Mouse (Mus musculus): Measurements from ENCODE around the gene Usf3.

Usf3 gene

DNA sequence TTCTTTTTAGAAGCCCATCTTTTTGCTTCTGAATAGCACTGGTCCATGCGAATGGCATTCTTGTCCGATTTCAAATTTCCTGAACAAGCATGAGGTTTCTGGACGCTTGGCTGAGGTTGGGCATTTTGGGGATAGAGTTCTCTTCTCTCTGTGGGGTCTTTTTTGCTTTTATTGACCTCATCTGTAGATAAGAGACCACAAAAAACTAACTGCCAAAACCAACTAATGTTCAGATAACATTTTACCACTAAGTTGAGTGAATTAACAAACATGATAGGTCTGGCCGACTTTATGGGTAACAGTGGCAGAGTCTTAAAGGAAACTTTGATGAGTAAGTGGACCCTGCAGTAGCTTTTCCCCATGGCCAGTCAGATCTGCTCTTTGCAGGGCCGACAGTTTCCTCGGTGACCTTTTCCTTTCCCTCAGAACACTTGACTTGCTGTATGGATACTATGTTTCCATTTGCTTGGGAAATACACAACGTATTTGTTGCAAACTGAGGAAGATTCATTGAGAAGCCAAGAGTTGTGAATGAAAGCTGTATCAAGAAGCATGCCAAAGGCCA, 1.0 kb downstream of the Usf3 start:
- DNase-seq (ENCODE audit: low spot score in 2 of 2) = no peak

DNA sequence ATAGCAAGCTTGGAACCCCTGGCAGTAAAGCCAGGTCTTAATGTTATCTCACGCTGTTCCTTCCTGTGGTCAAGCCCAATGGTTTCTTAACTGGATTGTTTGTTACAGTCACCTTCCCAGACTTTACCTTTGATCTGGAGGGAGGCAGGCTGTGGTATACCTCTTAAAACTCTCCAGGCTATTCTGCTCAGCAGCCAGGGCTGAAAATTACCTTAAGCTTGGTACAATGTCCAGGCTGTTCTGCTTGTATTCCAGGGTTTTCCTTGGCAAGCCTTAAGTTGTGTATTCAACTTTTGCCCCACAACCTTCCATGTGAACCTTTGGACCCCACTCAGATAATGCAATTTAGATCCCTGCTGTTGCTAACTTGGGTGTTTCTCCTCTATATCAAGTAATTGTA, 2.0 kb downstream of the Usf3 start:
- no peak for DNase-seq (ENCODE audit: low spot score in 2 of 2)

DNA sequence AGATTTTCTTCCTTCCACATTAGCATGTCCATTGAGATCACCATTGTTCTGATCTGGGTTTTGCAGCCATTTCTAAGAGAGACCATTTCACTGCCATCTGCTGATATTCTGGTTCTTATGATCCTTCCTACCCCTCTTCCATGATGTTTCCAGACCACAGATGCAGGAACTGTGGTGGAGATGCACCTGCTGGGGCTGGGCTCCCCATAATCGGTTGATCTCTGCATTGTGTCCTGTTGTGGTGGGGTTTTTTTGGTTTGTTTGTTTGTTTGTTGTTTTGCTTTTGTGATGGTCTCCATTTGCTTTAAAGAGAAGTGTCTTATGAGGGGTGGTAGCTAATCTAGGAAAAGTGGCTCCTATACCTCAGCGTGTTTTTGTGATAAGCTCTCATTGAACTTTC, 3.5 kb downstream of the Usf3 start:
- no peak for DNase-seq (ENCODE audit: low spot score in 2 of 2)

DNA sequence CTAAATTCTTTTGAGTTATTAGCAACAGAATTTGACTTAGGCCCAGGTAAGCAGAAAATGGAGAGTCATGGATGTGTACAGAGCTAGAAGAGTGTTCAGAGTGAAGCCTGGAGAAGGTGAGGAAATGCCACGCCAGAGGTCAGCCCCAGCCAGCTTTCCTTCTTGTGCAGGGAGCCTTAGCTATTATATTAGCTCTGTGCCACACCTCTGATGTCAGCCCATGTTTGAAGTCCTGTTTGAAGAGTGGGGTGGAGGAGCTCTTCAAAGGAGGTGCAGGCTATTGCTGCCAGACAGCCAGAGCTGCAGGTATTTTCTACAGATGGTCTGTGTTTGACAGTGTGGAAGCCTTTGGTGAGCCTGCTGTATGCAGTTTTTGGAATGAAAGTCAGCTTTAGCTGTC, 5.5 kb downstream of the Usf3 start:
- DNase-seq (ENCODE audit: low spot score in 2 of 2) = no peak

DNA sequence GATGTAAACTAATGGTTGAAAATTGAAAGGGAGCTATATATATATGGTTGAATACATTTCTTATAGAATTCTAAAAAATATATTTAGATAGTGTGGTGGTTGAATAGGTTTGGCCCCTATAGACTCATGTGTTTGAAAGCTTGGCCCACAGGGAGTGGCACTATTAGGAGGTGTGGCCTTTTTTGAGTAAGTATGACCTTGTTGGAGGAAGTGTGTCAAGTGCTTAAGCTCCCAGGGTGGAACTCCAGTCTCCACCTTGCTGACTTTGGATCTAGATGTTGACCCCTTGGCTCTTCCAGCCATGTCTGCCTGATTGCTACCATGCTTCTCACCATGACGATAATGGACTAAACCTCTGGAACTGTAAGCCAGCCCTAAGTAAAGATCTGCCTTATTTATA, 9.6 kb downstream of the Usf3 start:
- no peak for DNase-seq (ENCODE audit: low spot score in 2 of 2)

DNA sequence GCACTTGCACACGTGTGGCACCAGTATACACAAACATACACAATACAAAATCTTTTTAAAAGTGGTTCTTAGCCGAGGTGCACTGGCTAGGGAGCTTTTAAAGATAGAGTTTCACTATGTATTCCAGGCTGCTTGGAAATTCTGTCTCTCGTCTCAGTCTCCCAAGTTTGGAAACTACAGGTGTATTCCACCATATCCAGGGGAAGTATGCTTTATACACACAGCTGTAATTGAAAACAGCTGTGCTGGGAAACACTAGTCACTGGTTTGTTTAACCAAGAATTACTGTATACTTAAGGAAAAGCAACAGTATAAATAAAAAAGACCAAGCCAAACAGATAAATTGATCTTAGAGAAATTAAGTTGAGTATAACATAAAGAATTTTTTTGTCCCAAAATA, 11.7 kb downstream of the Usf3 start:
- DNase-seq (ENCODE audit: low spot score in 2 of 2) = no peak

DNA sequence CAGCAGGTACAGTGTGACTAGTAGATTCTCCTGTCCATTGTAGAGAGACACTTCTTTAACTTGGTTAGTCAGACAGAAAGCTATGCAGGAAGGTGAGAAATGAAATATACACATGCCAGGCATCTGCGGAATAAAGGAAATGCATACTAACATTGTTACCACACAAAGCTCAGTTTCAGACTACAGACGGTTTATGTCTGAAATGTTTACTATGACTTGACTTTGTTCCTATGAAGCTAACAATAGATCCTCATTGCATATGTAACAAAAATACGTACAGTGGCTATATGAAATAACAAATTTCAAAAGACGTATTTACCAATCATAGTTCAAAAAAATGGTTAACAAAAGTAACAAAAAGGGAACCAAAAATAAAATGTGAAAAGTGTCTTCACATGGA, 14.1 kb downstream of the Usf3 start:
- DNase-seq (ENCODE audit: low spot score in 2 of 2) = no peak

DNA sequence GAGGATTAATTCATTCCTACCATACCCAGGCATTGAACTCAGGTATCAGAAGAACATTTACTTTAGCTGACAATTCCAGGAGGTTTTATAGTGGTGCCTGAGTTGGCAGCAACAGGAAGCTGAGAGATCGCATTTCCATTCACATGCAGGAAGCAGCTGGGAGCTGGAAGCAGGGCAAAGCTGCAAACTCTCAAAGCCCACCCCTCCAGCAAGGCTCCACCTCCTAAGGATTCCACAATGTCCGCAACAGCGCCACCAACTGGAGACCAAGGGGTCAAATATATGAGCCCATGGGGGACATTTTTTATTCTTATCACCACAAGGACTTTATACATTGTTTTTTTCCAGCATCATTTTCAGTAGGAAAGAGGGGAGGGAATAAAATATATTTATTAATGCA, 15.7 kb downstream of the Usf3 start:
- DNase-seq (ENCODE audit: low spot score in 2 of 2) = no peak

DNA sequence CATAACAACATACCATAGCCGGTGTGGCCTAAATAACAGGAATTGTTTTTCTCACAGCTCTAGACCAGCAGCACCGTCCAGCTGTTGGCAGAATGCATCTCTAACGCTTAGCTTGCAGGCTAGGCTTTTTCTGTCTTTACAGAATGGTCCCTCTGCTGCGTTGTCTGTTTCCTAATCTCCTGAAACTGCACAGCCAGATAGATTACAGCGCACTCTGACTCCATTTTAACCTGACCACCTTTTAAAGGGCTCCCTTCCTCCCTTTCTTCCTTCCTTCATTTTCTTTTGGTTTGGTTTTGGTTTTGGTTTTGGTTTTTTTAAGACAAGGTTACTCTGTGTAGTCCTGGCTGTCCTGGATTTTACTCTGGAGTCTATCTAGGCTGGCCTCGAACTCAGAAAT, 17.0 kb downstream of the Usf3 start:
- no peak for DNase-seq (ENCODE audit: low spot score in 2 of 2)

DNA sequence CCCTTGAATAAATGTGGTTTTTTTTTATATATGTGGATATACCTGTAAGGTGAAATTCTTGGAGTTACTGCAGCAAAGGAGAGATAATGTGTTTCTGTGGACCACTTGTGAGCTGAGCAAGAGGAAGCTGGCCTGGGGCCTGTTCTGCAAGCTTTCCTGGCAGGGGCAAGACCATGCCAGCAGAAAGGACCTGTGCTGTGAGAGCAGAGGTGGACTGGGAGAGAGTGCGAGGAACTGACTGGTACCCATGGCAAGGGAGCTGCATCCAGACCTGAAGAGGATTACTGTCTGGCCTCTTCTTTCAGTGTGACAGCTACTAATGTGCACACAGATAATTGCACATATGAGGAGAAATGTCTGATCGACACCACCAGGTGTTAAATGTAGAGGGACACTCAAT, 17.9 kb downstream of the Usf3 start:
- DNase-seq (ENCODE audit: low spot score in 2 of 2) = no peak

DNA sequence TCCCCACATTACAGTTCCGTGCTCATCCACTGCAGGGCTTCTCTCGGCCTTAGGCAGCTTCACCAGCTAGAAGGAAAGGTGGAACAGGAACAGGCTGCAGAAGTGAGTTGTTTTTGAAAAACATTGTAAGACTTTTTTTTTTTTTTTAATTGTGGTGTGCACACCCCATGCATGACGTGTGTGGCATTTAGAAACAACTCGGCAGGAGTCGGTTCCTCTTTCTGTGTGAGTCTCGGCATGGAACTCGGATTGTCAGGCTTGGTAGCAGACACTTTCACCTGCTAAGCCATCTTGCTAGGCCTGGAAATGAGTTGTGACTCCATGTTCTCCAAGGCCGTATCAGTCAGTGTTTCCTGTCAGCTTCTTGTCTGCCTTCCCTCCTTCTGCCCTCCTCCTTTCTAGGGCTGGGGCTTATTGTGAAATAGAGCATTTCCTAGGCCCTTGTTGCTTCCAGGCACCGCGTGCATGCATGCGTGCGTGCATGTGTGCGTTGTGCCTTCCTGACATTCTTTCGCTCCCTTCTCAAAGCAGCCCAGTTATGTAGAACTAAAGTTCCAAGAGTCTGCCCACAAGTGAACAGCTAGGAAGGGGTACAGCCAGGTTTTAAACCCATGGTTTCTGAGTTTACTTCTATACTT, 26.1 kb downstream of the Usf3 start:
- DNase-seq (ENCODE audit: low spot score in 2 of 2) = no peak

DNA sequence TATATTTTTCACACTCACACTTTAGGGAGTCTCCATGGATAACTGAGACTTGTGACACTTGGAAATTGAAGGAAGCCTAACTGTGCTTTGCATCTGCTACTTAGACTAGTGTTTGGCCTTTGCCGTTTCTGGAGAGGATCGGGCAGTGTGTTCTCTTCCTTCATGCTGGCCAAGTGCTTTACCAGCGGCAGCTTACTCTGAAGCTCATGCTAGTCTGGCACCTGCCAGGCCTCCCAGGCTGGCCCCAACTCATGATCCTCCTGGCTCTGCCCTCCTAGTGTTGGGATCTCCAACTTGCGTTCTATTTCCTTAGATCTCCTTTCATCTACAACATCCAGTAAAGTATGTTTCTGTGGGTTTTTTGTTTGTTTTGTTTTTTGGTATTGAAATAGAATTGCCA, 27.1 kb downstream of the Usf3 start:
- DNase-seq (ENCODE audit: low spot score in 2 of 2) = no peak

DNA sequence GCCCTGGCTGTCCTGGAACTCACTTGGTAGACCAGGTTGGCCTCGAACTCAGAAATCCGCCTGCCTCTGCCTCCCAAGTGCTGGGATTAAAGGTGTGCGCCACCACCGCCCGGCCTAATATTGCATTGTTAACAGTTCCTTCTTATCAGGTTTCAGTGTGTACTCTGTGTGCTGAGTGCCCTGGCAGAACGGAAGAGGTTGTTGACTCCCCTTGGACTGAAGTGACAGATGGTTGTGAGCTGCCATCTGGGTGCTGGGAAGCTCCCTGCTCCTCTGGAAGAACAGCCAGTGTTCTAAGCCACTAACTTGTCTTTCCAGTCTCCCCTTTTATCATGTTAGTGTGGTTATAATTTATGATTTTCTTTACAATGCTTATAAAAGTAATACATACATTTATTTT, 31.3 kb downstream of the Usf3 start:
- DNase-seq (ENCODE audit: low spot score in 2 of 2) = no peak

DNA sequence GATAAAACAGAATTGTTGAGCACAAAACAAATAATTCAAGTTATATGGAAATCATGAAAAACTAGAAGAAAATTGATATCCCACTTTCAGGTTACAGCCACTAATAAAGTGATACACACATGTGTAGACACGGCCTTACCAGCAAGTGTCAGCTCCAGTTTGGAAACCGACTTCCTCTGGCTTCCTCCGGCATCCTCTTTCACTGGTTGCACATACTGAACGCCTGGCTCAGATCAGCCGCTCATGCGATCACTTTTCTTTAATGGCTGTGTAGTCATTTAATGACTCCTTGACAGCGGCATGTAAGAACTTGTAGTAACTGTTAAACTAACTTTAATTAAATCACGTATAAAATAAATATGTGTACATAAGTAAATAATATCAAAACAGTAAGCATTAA, 32.9 kb downstream of the Usf3 start:
- DNase-seq (ENCODE audit: low spot score in 2 of 2) = no peak

DNA sequence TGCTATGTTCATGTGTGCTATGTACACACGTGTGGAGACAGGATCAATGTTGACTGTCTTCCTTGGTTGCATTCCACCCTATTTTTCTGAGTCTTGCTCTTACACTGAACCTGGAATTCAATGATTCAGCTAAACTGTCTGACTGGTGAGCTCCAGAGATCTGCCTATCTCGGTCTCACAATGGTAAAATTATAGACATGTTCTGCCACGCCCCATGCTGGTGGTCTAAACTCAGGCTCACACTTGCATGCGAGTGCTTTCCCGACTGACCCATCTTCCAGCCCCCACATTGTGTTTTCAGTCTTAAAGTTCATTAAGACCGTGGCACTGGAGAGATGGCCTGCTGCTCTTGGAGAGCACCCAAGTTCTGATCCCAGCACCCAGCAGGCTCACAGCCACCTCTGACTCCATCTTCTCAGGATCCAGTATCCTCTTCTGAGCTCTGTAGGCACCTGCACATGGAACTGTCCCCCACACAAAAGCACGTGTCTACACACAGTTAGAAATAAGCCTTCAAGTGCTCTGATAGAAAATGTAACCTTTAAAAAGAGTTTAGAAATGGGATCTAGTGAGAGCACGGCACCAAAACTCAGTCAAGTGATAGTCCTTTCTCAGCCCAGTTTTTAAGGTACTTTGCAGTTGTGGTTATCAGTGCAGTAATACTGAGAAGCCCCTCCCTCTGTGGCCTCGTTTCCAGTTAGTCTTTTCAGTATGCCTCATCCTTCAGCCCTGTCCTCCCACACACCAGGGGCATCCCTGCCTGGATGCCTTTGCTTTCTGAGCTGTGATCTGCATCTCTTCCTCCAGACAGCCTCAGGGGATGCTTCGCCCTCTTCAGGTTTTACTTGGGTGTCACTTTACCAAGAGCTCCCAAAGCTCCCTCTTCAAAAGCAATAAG, 37.4 kb downstream of the Usf3 start:
- DNase-seq (ENCODE audit: low spot score in 2 of 2) = no peak

DNA sequence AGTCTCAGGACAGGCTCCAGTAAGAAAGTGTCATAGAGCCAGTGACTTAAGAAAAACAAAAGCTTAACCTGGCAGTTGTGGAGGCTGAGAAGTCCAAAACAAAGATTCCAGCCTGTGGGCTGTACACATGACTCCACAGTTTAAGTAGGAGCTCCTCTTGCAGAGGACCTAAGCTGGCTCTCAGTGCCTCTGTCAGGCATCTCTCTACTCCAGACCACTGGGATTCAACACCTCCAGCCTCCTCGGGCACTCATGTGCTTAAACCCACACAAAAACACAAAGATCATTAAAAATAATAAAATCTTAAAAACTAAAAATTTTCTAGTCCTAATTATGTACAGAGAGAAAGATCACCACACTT, 38.0 kb downstream of the Usf3 start:
- no peak for DNase-seq (ENCODE audit: low spot score in 2 of 2)

DNA sequence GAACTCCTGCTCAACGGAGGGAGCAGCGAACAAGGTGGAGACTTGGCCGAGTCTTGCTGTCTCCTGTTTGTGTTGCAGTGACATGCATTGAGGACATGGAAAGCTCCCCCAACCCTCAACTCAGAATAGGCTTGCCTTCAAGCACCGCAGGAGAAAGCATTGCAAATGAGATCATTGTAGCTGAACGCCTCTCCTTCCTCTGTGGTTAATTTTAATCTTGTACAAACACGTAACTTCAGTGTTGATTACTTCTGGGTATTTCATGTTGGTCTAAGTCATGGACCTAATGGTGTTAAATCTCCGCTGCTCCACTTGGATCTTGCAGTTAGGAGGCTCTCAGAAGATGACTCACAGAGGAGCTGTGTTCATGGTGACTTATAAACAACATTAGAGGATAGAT, 39.7 kb downstream of the Usf3 start:
- no peak for DNase-seq (ENCODE audit: low spot score in 2 of 2)

DNA sequence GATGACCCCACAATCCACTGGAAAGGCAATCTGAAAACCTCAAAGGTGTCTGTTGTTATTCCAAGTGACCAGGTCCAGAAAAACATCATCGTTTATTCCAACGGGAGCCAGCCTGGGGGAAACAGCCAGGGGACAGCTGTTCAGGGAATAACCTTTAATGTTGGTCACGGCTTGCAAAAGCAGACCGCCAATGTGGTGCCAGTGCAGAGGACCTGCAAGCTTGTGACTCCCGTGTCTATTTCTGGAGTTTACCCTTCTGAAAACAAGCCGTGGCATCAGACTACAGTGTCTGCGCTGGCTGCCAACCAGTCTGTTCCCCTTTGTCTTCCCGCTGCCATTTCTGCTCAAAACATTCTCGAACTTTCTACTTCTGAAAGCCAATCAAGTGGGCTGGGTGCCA, 42.5 kb downstream of the Usf3 start:
- no peak for DNase-seq (ENCODE audit: low spot score in 2 of 2)

DNA sequence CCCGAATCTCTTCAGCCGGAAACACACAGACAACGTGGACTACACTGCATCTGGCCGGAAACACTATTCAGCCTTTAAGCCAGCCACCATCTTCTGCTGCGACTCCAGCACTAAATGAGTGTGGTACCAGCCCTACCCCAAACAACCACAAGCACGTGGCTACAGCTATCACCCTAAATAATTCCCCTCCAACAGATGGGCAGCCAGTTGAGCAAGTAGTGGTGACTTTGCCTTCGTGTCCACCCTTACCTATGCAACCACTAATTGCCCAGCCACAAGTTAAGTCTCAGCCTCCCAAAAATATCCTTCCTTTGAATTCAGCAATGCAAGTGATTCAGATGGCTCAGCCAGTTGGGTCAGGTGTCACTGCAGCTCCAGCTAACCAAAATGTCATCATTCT, 43.4 kb downstream of the Usf3 start:
- DNase-seq (ENCODE audit: low spot score in 2 of 2) = no peak

DNA sequence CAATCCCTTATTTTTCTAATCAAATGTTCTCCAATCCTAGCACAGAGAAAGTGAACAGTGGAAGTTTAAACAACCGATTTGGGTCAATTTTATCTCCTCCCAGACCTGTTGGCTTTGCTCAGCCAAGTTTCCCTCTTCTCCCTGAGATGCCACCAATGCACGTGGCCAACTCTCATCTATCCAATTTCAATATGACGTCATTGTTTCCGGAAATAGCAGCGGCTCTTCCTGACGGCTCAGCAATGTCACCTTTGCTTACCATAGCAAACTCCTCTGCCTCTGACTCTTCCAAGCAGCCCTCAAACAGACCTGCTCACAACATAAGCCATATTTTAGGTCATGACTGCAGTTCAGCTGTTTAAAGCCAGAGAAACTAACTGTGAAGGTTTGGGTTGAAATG, 48.4 kb downstream of the Usf3 start:
- no peak for DNase-seq (ENCODE audit: low spot score in 2 of 2)

DNA sequence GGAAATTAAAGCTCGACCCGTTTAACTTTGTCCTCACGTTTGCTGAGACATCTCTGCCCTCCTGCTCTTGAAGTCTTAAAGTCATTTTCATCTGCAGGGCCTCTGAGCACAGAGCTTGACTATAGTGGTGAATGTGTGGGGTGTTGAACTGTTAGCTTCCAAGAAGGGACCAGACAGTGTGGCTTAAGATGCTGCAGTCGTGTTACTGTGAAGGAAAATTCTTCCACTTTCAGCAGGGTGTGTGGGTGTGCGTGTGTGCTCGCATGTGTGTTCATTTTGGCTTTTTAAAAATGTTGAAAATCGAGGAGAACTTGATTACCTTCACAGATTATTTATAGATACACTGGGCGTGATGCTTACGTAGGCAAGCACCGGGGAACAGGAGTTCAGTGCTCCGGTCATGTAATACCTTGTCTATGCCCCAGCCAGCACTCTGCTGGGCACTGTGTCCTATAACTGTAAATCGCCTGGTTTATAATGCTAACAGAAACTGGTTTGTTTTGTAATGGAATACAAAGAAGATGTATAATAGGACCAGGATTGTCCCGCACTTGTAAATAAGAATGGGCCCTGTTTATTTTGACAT, 53.8 kb downstream of the Usf3 start:
- DNase-seq (ENCODE audit: low spot score in 2 of 2) = no peak

DNA sequence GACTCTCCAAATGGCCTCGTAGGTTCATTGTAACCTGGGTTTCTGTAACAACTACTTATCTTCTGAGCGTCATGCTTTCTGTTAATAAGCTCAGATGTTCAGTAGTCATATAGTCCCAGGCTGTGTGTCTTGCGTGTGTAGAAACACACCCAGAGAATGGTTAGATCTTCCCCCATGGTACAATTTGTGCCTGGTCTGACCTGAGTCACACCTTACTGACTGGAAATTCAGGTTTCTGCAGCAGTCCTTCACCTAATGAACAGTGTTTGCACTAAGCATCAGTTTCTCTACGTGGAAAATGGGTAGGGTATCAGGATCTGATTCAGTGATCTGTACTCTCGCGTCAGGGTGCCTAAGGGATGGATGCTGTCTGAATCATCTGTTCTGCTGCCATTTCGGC, 60.0 kb downstream of the Usf3 start:
- no peak for DNase-seq (ENCODE audit: low spot score in 2 of 2)

DNA sequence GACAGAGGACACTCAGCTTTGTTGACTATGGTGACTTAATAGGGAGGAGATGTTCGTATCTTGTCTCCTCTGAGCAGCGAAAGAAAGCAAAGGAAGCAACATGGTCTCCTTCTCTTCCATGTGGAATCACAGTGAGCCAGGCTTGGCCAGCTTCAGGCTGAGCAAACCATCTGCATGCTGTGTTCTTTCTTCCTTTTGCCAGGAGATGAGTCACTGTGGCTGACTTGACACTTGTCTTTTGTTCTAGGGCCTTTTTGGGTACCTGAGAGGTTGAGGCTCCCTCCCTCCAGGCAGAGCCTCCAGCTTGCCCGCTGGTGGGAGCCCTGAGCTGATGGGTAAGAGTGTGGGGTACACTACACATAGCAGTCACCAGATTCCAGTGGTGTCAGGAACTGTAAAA, 64.8 kb downstream of the Usf3 start:
- no peak for DNase-seq (ENCODE audit: low spot score in 2 of 2)
